Mouse (Mus musculus) monocyte, adult 5-6 weeks (primary cell): ENCODE data around the gene Mapk13. TPM values are rescaled to one million over a fixed set of nuclear protein-coding genes. Genes with fewer than 3 reads are reported as not detected.
"Not testable (repeated sequence)": the region's sequence is repeated elsewhere in the genome, so short reads cannot be mapped to it uniquely, and the experiment has no call there.

Source experiments
- ATAC-seq: fragments of 153-309, 156-312 bp; replicated peaks from 2 replicates; pipeline ENCODE4 v1.8.0; 2017; ENCODE audit warnings: mild to moderate bottlenecking; ENCODE audit not compliant: low TSS enrichment, insufficient number of reproducible peaks, severe bottlenecking, poor library complexity, low FRiP score
- total RNA-seq: library from RNA; stranded (forward); fragments of 200-1000, 200-491, 200-594 nt; gene quantifications from 3 replicates; pipeline ENCODE4 v1.2.3, GENCODE M21; 2017

The Mapk13 gene
- total RNA-seq: 1.5 to 2.3 TPM (median 1.8 TPM) in 3 replicates

GRCm38 (mm10) chr17:28769121-28769874 lies at the start of gene Mapk13:
Gene Mapk13, plus strand, starts transcription at chr17:28769297.
- peak; percentile 67 for ATAC-seq

- no peak for ATAC-seq
Observed at GRCm38 (mm10) chr17:28725783-28726182, 43.3 kb upstream of the Mapk13 start, which contains the start of gene AC170998.1. Gene AC170998.1, plus strand, starts transcription at chr17:28726083.

- ATAC-seq: not testable (repeated sequence)
Observed at GRCm38 (mm10) chr17:28727511-28727910, 41.6 kb upstream of the Mapk13 start.

- no peak for ATAC-seq
Observed at GRCm38 (mm10) chr17:28735317-28736105, 33.6 kb upstream of the Mapk13 start.

GRCm38 (mm10) chr17:28736486-28736885 lies 32.6 kb upstream of the Mapk13 start:
- ATAC-seq: peak; percentile 57

- peak; percentile 70 for ATAC-seq
Observed at GRCm38 (mm10) chr17:28737973-28738372, 31.1 kb upstream of the Mapk13 start.

- ATAC-seq: no peak
Observed at GRCm38 (mm10) chr17:28739244-28739643, 29.9 kb upstream of the Mapk13 start.

- no peak for ATAC-seq
Observed at GRCm38 (mm10) chr17:28743145-28743866, 25.8 kb upstream of the Mapk13 start.

GRCm38 (mm10) chr17:28743916-28744315 lies 25.2 kb upstream of the Mapk13 start:
- ATAC-seq: no peak

GRCm38 (mm10) chr17:28745773-28746172 lies 23.3 kb upstream of the Mapk13 start:
- ATAC-seq: no peak

GRCm38 (mm10) chr17:28748001-28748400 lies 21.1 kb upstream of the Mapk13 start:
- no peak for ATAC-seq

GRCm38 (mm10) chr17:28750580-28750979 lies 18.5 kb upstream of the Mapk13 start:
- peak; percentile 86 for ATAC-seq

- peak; percentile 45 for ATAC-seq
Observed at GRCm38 (mm10) chr17:28756447-28756846, 12.7 kb upstream of the Mapk13 start.

- ATAC-seq: no peak
Observed at GRCm38 (mm10) chr17:28757470-28757869, 11.6 kb upstream of the Mapk13 start.

- ATAC-seq: no peak
Observed at GRCm38 (mm10) chr17:28760736-28761312, 8.3 kb upstream of the Mapk13 start.

- ATAC-seq: peak; percentile 95
Observed at GRCm38 (mm10) chr17:28761871-28762270, 7.2 kb upstream of the Mapk13 start.

- no peak for ATAC-seq
Observed at GRCm38 (mm10) chr17:28766203-28766602, 2.9 kb upstream of the Mapk13 start.

GRCm38 (mm10) chr17:28766781-28767515 lies 2.1 kb upstream of the Mapk13 start:
- ATAC-seq: no peak
